Mouse (Mus musculus): Measurements from ENCODE around the gene Lasp1.
A peak's percentile ranks its signal among the peaks of the same experiment; 100 is the strongest.
"Not testable (repeated sequence)": the region's sequence is repeated elsewhere in the genome, so short reads cannot be mapped to it uniquely, and the experiment has no call there.

The Lasp1 gene

GRCm38 (mm10) chr11:97872378-97872777 is 73.6 kb downstream of the Lasp1 start:
- DNase-seq (ENCODE audit: low read depth, low spot score): not testable (repeated sequence)

DNA sequence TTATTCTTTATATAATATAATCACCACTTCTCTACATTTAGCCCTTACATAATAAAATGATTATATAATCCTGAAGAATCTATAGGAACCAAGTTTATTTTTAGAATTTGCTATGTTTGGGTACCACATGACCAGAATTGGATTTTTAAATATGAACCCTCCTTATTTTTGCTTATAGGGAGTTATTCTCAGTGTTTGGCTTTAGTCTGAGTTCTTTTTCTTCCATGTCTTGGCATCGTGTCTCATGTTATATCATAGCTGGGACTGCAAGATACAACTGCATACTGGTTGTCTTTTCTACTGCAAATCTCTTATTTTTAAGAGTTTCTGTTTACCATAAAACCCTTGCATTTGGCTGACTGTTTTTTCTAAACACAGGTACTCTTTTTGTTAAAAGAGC is 75.6 kb downstream of the Lasp1 start:
- no peak for DNase-seq (ENCODE audit: low read depth, low spot score)

GRCm38 (mm10) chr11:97877341-97877740 is 78.5 kb downstream of the Lasp1 start:
- DNase-seq (ENCODE audit: low read depth, low spot score): no peak

GRCm38 (mm10) chr11:97880362-97880761 is 81.6 kb downstream of the Lasp1 start:
- DNase-seq (ENCODE audit: low read depth, low spot score): no peak

- DNase-seq (ENCODE audit: low read depth, low spot score): peak; percentile 95
Observed at GRCm38 (mm10) chr11:97883542-97883917, 84.7 kb downstream of the Lasp1 start.

DNA sequence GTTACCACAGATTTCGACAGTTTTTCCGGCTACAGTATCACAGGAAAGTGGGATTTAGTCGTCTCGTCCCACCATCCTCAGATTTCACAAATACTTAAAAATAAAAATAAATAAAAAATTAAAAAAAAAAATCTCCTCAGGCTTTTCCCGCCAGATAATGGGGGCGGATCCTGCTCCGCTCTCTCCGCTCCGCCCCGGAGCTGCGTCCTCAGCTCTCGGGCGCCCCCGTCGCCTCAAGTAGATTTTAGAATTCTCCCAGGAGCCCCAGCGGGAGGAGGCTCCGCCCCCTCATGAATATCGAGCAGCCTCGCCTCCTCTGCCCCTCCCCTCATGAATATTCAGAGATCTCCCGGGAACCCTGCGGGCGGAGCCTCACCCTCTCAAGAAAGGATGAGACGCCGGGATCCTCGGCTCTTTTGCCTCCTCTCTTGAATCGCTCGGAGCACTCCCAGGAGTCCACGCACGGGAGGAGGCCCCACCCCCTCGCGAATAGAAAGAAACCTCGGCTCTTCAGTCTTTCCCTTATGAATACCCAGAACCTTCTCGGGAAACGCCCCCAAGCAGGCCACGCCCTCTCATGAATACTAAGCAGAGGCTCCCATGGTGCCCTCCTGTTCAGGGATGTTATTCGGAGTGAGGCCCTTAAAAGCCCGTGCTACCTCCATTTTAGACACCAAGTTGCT is 85.3 kb downstream of the Lasp1 start, which contains the start of gene Fbxo47:
Fbxo47 (minus strand) TSS at position 237 of the 683 bp plus-strand sequence.
- peak; percentile 99 for DNase-seq (ENCODE audit: low read depth, low spot score)

- DNase-seq (ENCODE audit: low read depth, low spot score): peak; percentile 26
Observed at GRCm38 (mm10) chr11:97884601-97885185, 85.9 kb downstream of the Lasp1 start.

- peak; percentile 19 for DNase-seq (ENCODE audit: low read depth, low spot score)
Observed at GRCm38 (mm10) chr11:97885296-97885915, 86.6 kb downstream of the Lasp1 start.

All from ES-CJ7 (cell line).